Mouse (Mus musculus) embryonic facial prominence, embryonic 11.5 days (tissue): ENCODE results near the gene Mlph. TPM values are rescaled to one million over a fixed set of nuclear protein-coding genes. Genes with fewer than 3 reads are reported as not detected.

Source experiments
- ATAC-seq: fragments of 200-750 bp; cut with Nextera tagmentation; replicated peaks from 2 replicates; pipeline ENCODE4 v1.8.0; 2017; ENCODE audit warnings: low read depth; ENCODE audit not compliant: insufficient number of reproducible peaks, low FRiP score, low TSS enrichment
- DNase-seq: peaks from one replicate; pipeline ENCODE4 v3.0.0-alpha.2; 2015; ENCODE audit warnings: low spot score
- H3K27ac ChIP-seq: fragments of 300-500 bp; sonication (generic); replicated peaks from 2 replicates; pipeline ENCODE4 v1.5.1; 2014; ENCODE audit warnings: mild to moderate bottlenecking, low read depth, low read length, control low read depth
- H3K27me3 ChIP-seq: fragments of 300-500 bp; sonication (generic); 2 replicates; pipeline ENCODE4 v1.6.1; 2014; ENCODE audit warnings: mild to moderate bottlenecking, low read length, moderate library complexity, mixed read lengths; ENCODE audit not compliant: control insufficient read depth, insufficient read depth
- H3K36me3 ChIP-seq: fragments of 300-500 bp; sonication (generic); replicated peaks from 2 replicates; pipeline ENCODE4 v1.6.1; 2014; ENCODE audit warnings: low read depth, mild to moderate bottlenecking, low read length, moderate library complexity, mixed read lengths; ENCODE audit not compliant: control insufficient read depth, insufficient read depth
- H3K4me1 ChIP-seq: fragments of 300-500 bp; sonication (generic); 2 replicates; pipeline ENCODE4 v1.6.1; 2014; ENCODE audit warnings: low read length, mixed read lengths; ENCODE audit not compliant: control insufficient read depth, insufficient read depth
- H3K4me2 ChIP-seq: fragments of 300-500 bp; sonication (generic); 2 replicates; pipeline ENCODE4 v1.6.1; 2014; ENCODE audit warnings: low read depth, mild to moderate bottlenecking, control low read depth, low read length, moderate library complexity
- H3K4me3 ChIP-seq: fragments of 300-500 bp; sonication (generic); 2 replicates; pipeline ENCODE4 v1.5.1; 2014; ENCODE audit warnings: low read depth, low read length, control low read depth
- H3K9ac ChIP-seq: fragments of 300-500 bp; sonication (generic); replicated peaks from 2 replicates; pipeline ENCODE4 v1.6.1; 2014; ENCODE audit warnings: mild to moderate bottlenecking, control low read depth, low read length
- H3K9me3 ChIP-seq: fragments of 300-500 bp; sonication (generic); replicated peaks from 2 replicates; pipeline ENCODE4 v1.6.1; 2016; ENCODE audit warnings: mild to moderate bottlenecking, low read length, inconsistent platforms, mixed read lengths; ENCODE audit not compliant: control insufficient read depth
- WGBS: fragments of 180-500 bp; shearing (Covaris S2); extraction: QIAGEN DNeasy Blood & Tissue Kit; methylation state at CpG from one replicate; pipeline ENCODE4 v1.1.7; 2014; 5-methylcytosine and 5-hydroxymethylcytosine counted together
- polyA plus RNA-seq: library from polyadenylated mRNA; unstranded; fragments of >200 nt; fragmentation: Nextera tagmentation; extraction: Ambion mirVana; gene quantifications from 2 replicates; pipeline ENCODE4 v1.2.1, GENCODE M21; 2014

Mlph gene
- polyA plus RNA-seq, 1 experiment from 2014 or later, result 0.07 TPM

DNA sequence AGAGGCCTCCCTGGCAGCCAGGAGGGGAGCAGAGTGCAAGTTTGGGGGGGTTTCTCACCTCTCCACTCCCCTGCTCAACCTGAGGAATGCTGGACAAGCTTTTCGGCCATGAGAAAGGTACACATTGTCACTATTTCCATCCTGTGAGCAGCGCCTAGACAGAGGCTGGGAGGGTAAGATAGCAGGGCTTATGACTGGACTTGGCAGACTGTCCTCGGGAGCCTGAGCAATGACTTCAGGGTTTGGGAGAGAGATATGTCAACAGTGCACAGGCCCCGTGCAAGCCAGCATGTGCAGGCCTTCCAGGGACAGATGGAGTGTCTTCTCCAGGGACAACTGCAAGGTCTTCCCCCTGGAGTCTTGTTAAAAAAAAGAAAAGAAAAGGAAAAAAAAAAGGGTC lies 25.1 kb downstream of the Mlph start:
- H3K27me3 ChIP-seq, result no peaks in the 10 kb centered on the region
- H3K36me3 ChIP-seq, result no peaks in the 10 kb centered on the region
- no peak overlapping the region for H3K9ac ChIP-seq
- WGBS, result 89% methylated on average over 4 of the region's 4 CpGs
- no peak overlapping the region for H3K4me2 ChIP-seq
- H3K4me3 ChIP-seq, result no peak overlapping the region
- H3K4me1 ChIP-seq, result no peaks in the 10 kb centered on the region
- DNase-seq, result no peak
- no peaks in the 10 kb centered on the region for H3K9me3 ChIP-seq
- H3K27ac ChIP-seq, result no peak overlapping the region
- no peak for ATAC-seq

DNA sequence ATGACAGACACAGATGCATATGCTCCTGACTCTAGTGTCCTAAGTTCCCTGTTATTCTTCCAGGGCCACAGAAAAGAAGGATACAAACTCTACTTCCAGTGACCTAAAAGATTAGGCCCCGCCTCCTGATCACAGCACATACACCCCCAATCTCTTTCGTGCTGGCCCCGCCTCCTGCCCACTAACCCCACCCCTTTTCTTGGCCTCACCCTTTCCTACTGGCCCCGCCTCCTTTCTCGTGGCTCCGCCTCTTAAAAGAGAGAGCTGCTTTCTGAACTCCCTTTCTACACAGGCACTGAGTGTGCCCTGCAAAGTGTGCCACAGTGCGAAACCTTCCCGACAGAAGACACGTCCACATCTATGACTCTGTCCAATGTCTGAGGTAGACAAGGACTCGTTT lies 30.3 kb downstream of the Mlph start:
- WGBS, result 54% methylated on average over 10 of the region's 10 CpGs
- H3K27ac ChIP-seq, result no peak overlapping the region
- H3K9ac ChIP-seq, result no peak overlapping the region
- H3K4me3 ChIP-seq, result no peak overlapping the region
- H3K4me2 ChIP-seq, result no peak overlapping the region
- H3K36me3 ChIP-seq, result no peaks in the 10 kb centered on the region
- no peak for ATAC-seq
- DNase-seq, result no peak
- no peaks in the 10 kb centered on the region for H3K4me1 ChIP-seq
- no peaks in the 10 kb centered on the region for H3K9me3 ChIP-seq
- no peaks in the 10 kb centered on the region for H3K27me3 ChIP-seq

DNA sequence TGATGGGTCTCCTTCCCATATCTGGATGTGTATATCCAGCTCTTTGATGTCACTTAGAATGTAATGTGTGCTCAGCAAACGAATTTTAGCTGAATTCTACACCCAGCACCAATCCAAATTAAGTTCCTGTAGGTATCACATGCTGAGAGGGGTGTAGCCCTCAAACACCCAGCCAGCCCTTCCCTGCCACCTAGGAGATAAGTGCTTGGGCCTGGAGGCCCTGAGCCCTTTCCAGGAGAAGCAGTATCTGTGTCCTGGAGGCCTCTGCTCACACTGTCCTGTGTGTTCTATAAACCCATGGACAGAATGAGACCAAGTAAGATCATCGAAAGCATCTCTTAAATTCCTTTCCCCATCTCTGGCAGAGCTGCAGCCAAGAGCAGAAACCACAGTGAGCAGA lies 32.4 kb downstream of the Mlph start:
- no peak overlapping the region for H3K27ac ChIP-seq
- WGBS, result 72% methylated on average over 2 of the region's 2 CpGs
- H3K4me3 ChIP-seq, result no peak overlapping the region
- H3K9ac ChIP-seq, result no peak overlapping the region
- ATAC-seq (no peak), DNase-seq (no peak)
- H3K9me3 ChIP-seq, result no peaks in the 10 kb centered on the region
- no peaks in the 10 kb centered on the region for H3K4me1 ChIP-seq
- H3K27me3 ChIP-seq, result no peaks in the 10 kb centered on the region
- H3K36me3 ChIP-seq, result no peaks in the 10 kb centered on the region
- H3K4me2 ChIP-seq, result no peak overlapping the region

DNA sequence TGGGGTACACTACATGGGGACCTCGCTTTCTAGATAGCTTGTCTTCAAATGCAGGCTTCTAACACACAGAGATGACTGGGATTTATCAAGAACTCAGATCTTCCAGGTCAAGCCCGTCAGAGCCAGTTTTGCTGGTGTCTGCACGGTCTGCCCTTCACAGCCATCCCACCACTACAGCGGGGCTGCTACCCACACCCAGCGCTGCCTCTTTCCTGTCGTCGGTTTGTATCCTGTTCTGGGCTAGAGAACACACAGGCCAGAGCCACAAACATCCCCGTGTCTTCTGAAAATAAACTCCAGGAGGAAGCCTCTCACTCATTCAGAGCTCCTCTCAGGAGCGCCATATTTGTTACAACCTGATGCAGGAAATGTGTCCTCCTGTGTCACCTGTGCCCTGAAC lies 34.4 kb downstream of the Mlph start:
- H3K27ac ChIP-seq, result no peak overlapping the region
- no peak overlapping the region for H3K9ac ChIP-seq
- no peak overlapping the region for H3K4me3 ChIP-seq
- no peaks in the 10 kb centered on the region for H3K36me3 ChIP-seq
- ATAC-seq (no peak), DNase-seq (no peak)
- no peak overlapping the region for H3K4me2 ChIP-seq
- 72% methylated on average over 9 of the region's 9 CpGs for WGBS
- no peaks in the 10 kb centered on the region for H3K27me3 ChIP-seq
- no peaks in the 10 kb centered on the region for H3K9me3 ChIP-seq
- H3K4me1 ChIP-seq, result no peaks in the 10 kb centered on the region

DNA sequence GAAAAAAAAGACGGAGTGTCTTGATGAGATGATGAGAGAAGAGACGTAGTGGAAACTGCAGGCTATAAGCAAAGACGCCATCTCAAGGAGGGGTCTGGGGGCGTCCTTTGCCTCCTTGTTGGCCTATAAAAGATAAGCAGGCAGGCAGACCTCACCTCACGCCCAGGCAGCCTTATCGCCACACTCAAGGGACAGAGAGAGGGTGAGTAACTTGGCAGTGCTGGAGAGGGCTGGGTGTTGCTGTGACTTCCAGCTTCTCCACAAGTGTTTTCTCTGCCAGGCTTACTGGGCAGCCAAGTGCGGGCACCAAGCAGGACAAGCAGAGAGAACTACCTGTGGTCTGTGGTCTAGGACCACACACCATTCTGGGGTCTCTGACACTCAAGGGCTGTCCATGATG lies 36.8 kb downstream of the Mlph start:
- H3K4me1 ChIP-seq, result no peaks in the 10 kb centered on the region
- WGBS, result 77% methylated on average over 7 of the region's 7 CpGs
- no peak for ATAC-seq

DNA sequence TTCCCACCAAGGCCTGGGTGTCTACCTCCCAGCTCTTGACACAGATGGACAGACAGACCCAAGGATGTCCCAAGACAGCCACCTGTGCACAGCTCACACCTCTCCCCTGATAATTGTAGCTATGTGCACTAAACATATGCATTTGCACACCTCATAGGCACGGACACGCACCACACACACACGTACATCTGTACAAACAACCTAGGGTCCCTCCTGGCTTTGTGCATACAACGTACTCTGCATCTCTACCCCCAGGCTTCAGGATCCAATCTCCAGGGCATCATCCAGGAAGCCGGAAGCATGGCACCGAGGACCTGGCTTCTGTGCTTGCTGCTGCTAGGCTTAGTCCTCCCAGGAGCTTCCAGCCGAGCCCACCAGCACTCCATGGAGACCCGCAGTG lies 37.9 kb downstream of the Mlph start, which contains the start of gene Prlh:
Gene Prlh, plus strand, starts transcription at position 301 of the 400 bp plus-strand sequence.
- Histone ChIP-seq H3K4me3 (no peak within 1 kb of the TSS), H3K27me3 (no peaks in the 10 kb centered on the region), H3K9ac (no peak within 1 kb of the TSS), H3K4me1 (no peaks in the 10 kb centered on the region), H3K27ac (no peak within 1 kb of the TSS), H3K9me3 (no peaks in the 10 kb centered on the region), H3K36me3 (no peaks in the 10 kb centered on the region), H3K4me2 (no peak within 1 kb of the TSS)
- DNase-seq (no peak), ATAC-seq (no peak)
- WGBS, result 82% methylated on average over 8 of the region's 8 CpGs

More for the DNA sequence above, 36.8 kb downstream of the Mlph start:
- Histone ChIP-seq H3K4me3 (no peak overlapping the region), H3K27ac (no peak overlapping the region), H3K36me3 (no peaks in the 10 kb centered on the region), H3K4me2 (no peak overlapping the region), H3K9me3 (no peaks in the 10 kb centered on the region), H3K27me3 (no peaks in the 10 kb centered on the region), H3K9ac (no peak overlapping the region)
- DNase-seq, result no peak

DNA sequence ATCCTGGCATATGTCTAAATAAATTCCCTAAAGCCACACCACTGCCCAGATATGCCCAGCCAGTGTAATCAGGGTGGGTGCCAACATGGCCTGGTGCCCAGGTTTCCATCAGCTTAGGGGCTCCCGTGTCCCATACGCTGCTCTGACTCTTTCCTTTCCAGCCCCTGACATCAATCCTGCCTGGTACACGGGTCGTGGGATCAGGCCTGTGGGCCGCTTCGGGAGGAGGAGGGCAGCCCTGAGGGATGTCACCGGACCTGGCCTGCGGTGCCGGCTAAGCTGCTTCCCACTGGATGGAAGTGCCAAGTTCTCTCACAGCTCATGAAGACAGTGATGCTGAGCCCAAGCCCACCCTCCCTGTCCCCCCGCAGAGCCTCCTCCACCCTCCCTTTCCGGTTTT lies 38.8 kb downstream of the Mlph start:
- H3K9ac ChIP-seq, result no peak overlapping the region

DNA sequence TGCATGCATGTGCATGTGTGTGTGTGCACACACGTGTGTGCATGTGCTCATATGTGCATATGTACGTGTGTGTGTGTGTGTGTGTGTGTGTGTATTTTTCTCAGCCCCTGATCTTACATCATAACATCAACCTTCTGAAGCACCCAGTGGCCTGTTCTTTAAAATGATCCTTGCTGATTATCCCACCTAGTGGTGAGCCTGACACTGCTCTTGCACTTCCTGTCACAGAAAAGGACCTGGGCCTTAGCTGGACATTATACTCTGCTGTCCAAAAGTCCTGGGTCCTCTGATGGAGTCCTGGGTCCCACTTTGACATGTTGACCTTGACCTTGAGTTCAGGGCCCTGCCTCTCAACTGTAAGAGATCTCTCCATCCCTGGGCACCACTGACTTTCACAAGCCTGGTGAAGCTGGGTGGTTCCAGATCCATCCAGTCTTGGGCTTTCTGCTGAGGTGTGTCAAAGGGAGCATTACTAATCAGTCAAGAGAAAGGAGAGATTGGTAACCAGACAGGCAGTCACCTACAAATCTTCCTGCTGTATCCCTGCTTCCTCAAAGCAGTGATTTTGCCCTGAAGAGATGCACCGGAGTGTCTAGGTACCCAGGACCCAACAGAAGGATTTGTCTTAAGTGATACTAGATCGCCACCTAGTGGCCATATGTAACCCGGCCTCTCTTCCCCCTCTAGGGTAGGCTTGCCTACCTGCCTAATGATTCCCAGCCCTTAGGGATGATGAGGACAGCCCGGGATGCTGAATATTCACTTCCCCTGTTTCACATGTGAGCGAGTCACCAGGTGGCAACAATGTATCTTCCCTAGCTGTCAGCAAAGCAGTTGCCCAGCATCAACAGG lies 41.6 kb downstream of the Mlph start:
- Histone ChIP-seq H3K4me2 (no peak overlapping the region), H3K4me3 (no peak overlapping the region), H3K36me3 (no peaks in the 10 kb centered on the region), H3K4me1 (no peaks in the 10 kb centered on the region), H3K27ac (no peak overlapping the region), H3K9me3 (no peaks in the 10 kb centered on the region), H3K27me3 (no peaks in the 10 kb centered on the region), H3K9ac (no peak overlapping the region)
- ATAC-seq (peak; percentile 70; the same call in 1 of the 2 replicates), DNase-seq (peak; percentile 91)
- WGBS, result 31% methylated on average over 7 of the region's 7 CpGs

More for the DNA sequence above, 38.8 kb downstream of the Mlph start:
- Histone ChIP-seq H3K4me1 (no peaks in the 10 kb centered on the region), H3K9me3 (no peaks in the 10 kb centered on the region), H3K4me2 (no peak overlapping the region), H3K27me3 (no peaks in the 10 kb centered on the region), H3K27ac (no peak overlapping the region), H3K4me3 (no peak overlapping the region), H3K36me3 (no peaks in the 10 kb centered on the region)
- WGBS, result 77% methylated on average over 11 of the region's 11 CpGs
- DNase-seq, result no peak
- no peak for ATAC-seq
